25 mouse cellular contexts compared by ENCODE assay signal in genomic region chr19:41842196-41842595, GRCm38 (mm10). TPM values are rescaled to one million over a fixed set of nuclear protein-coding genes. Genes with fewer than 3 reads are reported as not detected.
DNase-seq lines count a peak whose midpoint lies in the region; ATAC-seq and TF ChIP-seq lines count a peak whose summit lies in the region.
"Had no signal": no experiment of that assay in that cellular context is flagged by ENCODE, and none has a peak within 500 bp of the region (broad histone marks: within the 10 kb centered on the region; RNA-seq: fewer than 3 reads in every experiment).

No protein-coding gene starts in this region.

- H3K27me3 ChIP-seq in hindbrain, embryonic 13.5 days: no peaks in the 10 kb centered on the region
- H3K27me3 ChIP-seq: forebrain, embryonic 12.5 days; heart, embryonic 15.5 days; intestine, embryonic 15.5 days had no signal

- no peak overlapping the region for H3K4me3 ChIP-seq in gastrocnemius, adult 2 months
- H3K4me3 ChIP-seq in hindbrain, embryonic 13.5 days: no peak overlapping the region
- H3K4me3 ChIP-seq: erythroblast, embryonic 14.5 days; forebrain, embryonic 12.5 days; heart, embryonic 10.5 days; heart, embryonic 15.5 days; intestine, embryonic 15.5 days had no signal

- no peak overlapping the region for H3K9ac ChIP-seq in hindbrain, embryonic 13.5 days
- H3K9ac ChIP-seq: forebrain, embryonic 12.5 days; heart, embryonic 15.5 days; intestine, embryonic 15.5 days; liver, embryonic 14.5 days; lung, embryonic 14.5 days had no signal

- no peaks in the 10 kb centered on the region for H3K36me3 ChIP-seq in hindbrain, embryonic 13.5 days
- H3K36me3 ChIP-seq: forebrain, embryonic 12.5 days; heart, embryonic 10.5 days; heart, embryonic 15.5 days; intestine, embryonic 15.5 days had no signal

- 88% methylated on average over 4 of the region's 4 CpGs for WGBS in hindbrain, embryonic 13.5 days

- H3K27ac ChIP-seq in gastrocnemius, adult 2 months: peak overlapping the region; percentile 90
- no peak overlapping the region for H3K27ac ChIP-seq in hindbrain, embryonic 13.5 days
- H3K27ac ChIP-seq: forebrain, embryonic 12.5 days; heart, embryonic 15.5 days; hindbrain, postnatal 0 days; intestine, embryonic 15.5 days; kidney, postnatal 0 days; liver, embryonic 14.5 days had no signal

- TF ChIP-seq CTCF in gastrocnemius, adult 2 months (IDR thresholded peaks at IDR 0.05): no peak

- intact Hi-C loops in gastrocnemius, adult 2 months (cut with DNase I): loop anchor here (10.0 kb wide), 1 partner anchor 217 kb away; no protein-coding TSS in a partner anchor
- intact Hi-C loops in gastrocnemius, postnatal 14 days (cut with DNase I; ENCODE audit: low total_unique reads): no loop called here

- no peaks in the 10 kb centered on the region for H3K9me3 ChIP-seq in hindbrain, embryonic 13.5 days
- H3K9me3 ChIP-seq: forebrain, embryonic 12.5 days; heart, embryonic 10.5 days; heart, embryonic 15.5 days; intestine, embryonic 15.5 days had no signal

- no peak for DNase-seq in cerebellum, postnatal 4 days (ENCODE audit: low spot score in 2 of 2)
- DNase-seq in gastrocnemius, adult 2 months: no peak
- DNase-seq in gastrocnemius, postnatal 14 days: no peak
- peak; percentile 43 for DNase-seq in cerebellum, adult 8-10 months
- peak; percentile 53 to 57 for DNase-seq in cerebellum, postnatal 25 days
- no peak for DNase-seq in spleen, adult 12 weeks (ENCODE audit: low spot score)
- DNase-seq: adrenal gland, postnatal 10 days; gastrocnemius, postnatal 10 days; kidney, adult 8-10 months; kidney, postnatal 4 days; liver; lung, embryonic 14.5 days; lung, postnatal 14 days; right cerebral cortex, postnatal 4 days had no signal

- no peak overlapping the region for H3K4me2 ChIP-seq in hindbrain, embryonic 13.5 days
- H3K4me2 ChIP-seq: forebrain, embryonic 12.5 days; heart, embryonic 15.5 days; intestine, embryonic 15.5 days; lung, embryonic 14.5 days had no signal

- ATAC-seq in cerebellum, adult (ENCODE audit: insufficient number of reproducible peaks, low FRiP score, low TSS enrichment): peak; percentile 56; the same call in 1 of the 2 replicates
- no peak for ATAC-seq in hindbrain, embryonic 13.5 days (ENCODE audit: low FRiP score)
- ATAC-seq: hindbrain, postnatal 0 days; intestine, embryonic 15.5 days; midbrain, embryonic 16.5 days had no signal

- H3K4me1 ChIP-seq in hindbrain, embryonic 13.5 days (replicated peaks): peaks cover 22% of the 10 kb centered on the region

RNA-seq across cellular contexts. Expression of gene Frat2, which starts 5.7 kb away (rescaled TPM):
- 10 to 100 TPM; 15.6 to 22.2 TPM for total RNA-seq in gastrocnemius, adult 2 months (2021)
- 10 to 100 TPM; 19.9 to 28.3 TPM for total RNA-seq in gastrocnemius, postnatal 14 days (2021)
- 8.4 and 10.4 TPM in 2 replicates for polyA plus RNA-seq in hindbrain, embryonic 13.5 days (2015; fragmentation: Nextera tagmentation; extraction: Ambion mirVana)

RNA-seq across cellular contexts. Expression of gene Frat1, which starts 12.4 kb away (rescaled TPM):
- 1 to 10 TPM; 6.3 to 6.8 TPM for total RNA-seq in gastrocnemius, adult 2 months (2021)
- total RNA-seq in gastrocnemius, postnatal 14 days (2021): 1 to 10 TPM; 4.9 to 7.2 TPM
- 25.6 and 27.8 TPM in 2 replicates for polyA plus RNA-seq in hindbrain, embryonic 13.5 days (2015; fragmentation: Nextera tagmentation; extraction: Ambion mirVana)

RNA-seq across cellular contexts. Expression of gene Arhgap19, which starts 40.3 kb away (rescaled TPM):
- 1 to 10 TPM; 7.7 to 9.6 TPM for total RNA-seq in gastrocnemius, adult 2 months (2021)
- total RNA-seq in gastrocnemius, postnatal 14 days (2021): 1 to 10 TPM; 6.8 to 9.9 TPM
- polyA plus RNA-seq in hindbrain, embryonic 13.5 days (2015; fragmentation: Nextera tagmentation; extraction: Ambion mirVana): 6.3 and 7.6 TPM in 2 replicates

RNA-seq across cellular contexts. Expression of gene Rrp12, which starts 53.8 kb away (rescaled TPM):
- 10 to 100 TPM; 30.5 to 31.4 TPM for total RNA-seq in gastrocnemius, adult 2 months (2021)
- 10 to 100 TPM; 29.9 to 37.2 TPM for total RNA-seq in gastrocnemius, postnatal 14 days (2021)
- 15.6 and 15.7 TPM in 2 replicates for polyA plus RNA-seq in hindbrain, embryonic 13.5 days (2015; fragmentation: Nextera tagmentation; extraction: Ambion mirVana)

Comparison
In these comparisons a context has a peak if more than half of its experiments do, and no peak if none do; other contexts are left out.
1. DNase-seq: peak in cerebellum, adult 8-10 months (single experiment) and cerebellum, postnatal 25 days (2 of 2); none in cerebellum, postnatal 4 days (0 of 2), gastrocnemius, adult 2 months (single experiment), gastrocnemius, postnatal 14 days (single experiment) and spleen, adult 12 weeks (single experiment).